Mouse (Mus musculus): ENCODE measurements around the gene Klhl32. TPM values are rescaled to one million over a fixed set of nuclear protein-coding genes. Genes with fewer than 3 reads are reported as not detected.

Klhl32 gene
- polyA plus RNA-seq, 1 experiment, result not detected

GRCm38 (mm10) chr4:24865691-24866090 lies 14.8 kb upstream of the Klhl32 start:
- Histone ChIP-seq H3K27ac (ENCODE audit: insufficient read depth, low read depth, low read length) (no peak overlapping the region), H3K4me3 (ENCODE audit: insufficient read depth, low read length) (no peak overlapping the region), H3K4me1 (ENCODE audit: control insufficient read depth, insufficient read depth, low read length) (no peaks in the 10 kb centered on the region)
- TF ChIP-seq CTCF (IDR thresholded peaks at IDR 0.05; ENCODE audit: low read depth, low read length) (no peak), POLR2A (IDR thresholded peaks at IDR 0.05; ENCODE audit: borderline replicate concordance, low read depth, low read length) (no peak)

GRCm38 (mm10) chr4:24847406-24847805 lies 3.5 kb downstream of the Klhl32 start:
- no peak overlapping the region for H3K27ac ChIP-seq (ENCODE audit: insufficient read depth, low read depth, low read length)
- H3K4me1 ChIP-seq (ENCODE audit: control insufficient read depth, insufficient read depth, low read length), result no peaks in the 10 kb centered on the region
- TF ChIP-seq CTCF (IDR thresholded peaks at IDR 0.05; ENCODE audit: low read depth, low read length) (no peak), POLR2A (IDR thresholded peaks at IDR 0.05; ENCODE audit: borderline replicate concordance, low read depth, low read length) (no peak)
- H3K4me3 ChIP-seq (ENCODE audit: insufficient read depth, low read length), result no peak overlapping the region

GRCm38 (mm10) chr4:24845546-24845945 lies 5.4 kb downstream of the Klhl32 start:
- TF ChIP-seq POLR2A (IDR thresholded peaks at IDR 0.05; ENCODE audit: borderline replicate concordance, low read depth, low read length), result no peak
- TF ChIP-seq CTCF (IDR thresholded peaks at IDR 0.05; ENCODE audit: low read depth, low read length), result no peak
- Histone ChIP-seq H3K27ac (ENCODE audit: insufficient read depth, low read depth, low read length) (no peak overlapping the region), H3K4me1 (ENCODE audit: control insufficient read depth, insufficient read depth, low read length) (no peaks in the 10 kb centered on the region), H3K4me3 (ENCODE audit: insufficient read depth, low read length) (no peak overlapping the region)

GRCm38 (mm10) chr4:24838567-24838966 lies 12.4 kb downstream of the Klhl32 start:
- H3K27ac ChIP-seq (ENCODE audit: insufficient read depth, low read depth, low read length), result no peak overlapping the region
- H3K4me1 ChIP-seq (ENCODE audit: control insufficient read depth, insufficient read depth, low read length), result no peaks in the 10 kb centered on the region
- TF ChIP-seq CTCF (IDR thresholded peaks at IDR 0.05; ENCODE audit: low read depth, low read length), result no peak
- no peak for TF ChIP-seq POLR2A (IDR thresholded peaks at IDR 0.05; ENCODE audit: borderline replicate concordance, low read depth, low read length)
- no peak overlapping the region for H3K4me3 ChIP-seq (ENCODE audit: insufficient read depth, low read length)

GRCm38 (mm10) chr4:24835555-24835954 lies 15.4 kb downstream of the Klhl32 start:
- Histone ChIP-seq H3K4me3 (ENCODE audit: insufficient read depth, low read length) (no peak overlapping the region), H3K27ac (ENCODE audit: insufficient read depth, low read depth, low read length) (no peak overlapping the region), H3K4me1 (ENCODE audit: control insufficient read depth, insufficient read depth, low read length) (no peaks in the 10 kb centered on the region)
- TF ChIP-seq POLR2A (IDR thresholded peaks at IDR 0.05; ENCODE audit: borderline replicate concordance, low read depth, low read length) (no peak), CTCF (IDR thresholded peaks at IDR 0.05; ENCODE audit: low read depth, low read length) (no peak)

- no peak for TF ChIP-seq POLR2A (IDR thresholded peaks at IDR 0.05; ENCODE audit: borderline replicate concordance, low read depth, low read length)
- no peak for TF ChIP-seq CTCF (IDR thresholded peaks at IDR 0.05; ENCODE audit: low read depth, low read length)
- no peak overlapping the region for H3K27ac ChIP-seq (ENCODE audit: insufficient read depth, low read depth, low read length)
- no peaks in the 10 kb centered on the region for H3K4me1 ChIP-seq (ENCODE audit: control insufficient read depth, insufficient read depth, low read length)
- H3K4me3 ChIP-seq (ENCODE audit: insufficient read depth, low read length), result no peak overlapping the region
These were observed 42.6 kb downstream of the Klhl32 start for GRCm38 (mm10) chr4:24808316-24808715.

GRCm38 (mm10) chr4:24801881-24802280 lies 49.0 kb downstream of the Klhl32 start:
- no peak overlapping the region for H3K27ac ChIP-seq (ENCODE audit: insufficient read depth, low read depth, low read length)
- H3K4me3 ChIP-seq (ENCODE audit: insufficient read depth, low read length), result no peak overlapping the region
- no peaks in the 10 kb centered on the region for H3K4me1 ChIP-seq (ENCODE audit: control insufficient read depth, insufficient read depth, low read length)
- no peak for TF ChIP-seq POLR2A (IDR thresholded peaks at IDR 0.05; ENCODE audit: borderline replicate concordance, low read depth, low read length)
- no peak for TF ChIP-seq CTCF (IDR thresholded peaks at IDR 0.05; ENCODE audit: low read depth, low read length)

GRCm38 (mm10) chr4:24801343-24801742 lies 49.6 kb downstream of the Klhl32 start:
- no peaks in the 10 kb centered on the region for H3K4me1 ChIP-seq (ENCODE audit: control insufficient read depth, insufficient read depth, low read length)
- no peak overlapping the region for H3K4me3 ChIP-seq (ENCODE audit: insufficient read depth, low read length)
- TF ChIP-seq CTCF (IDR thresholded peaks at IDR 0.05; ENCODE audit: low read depth, low read length) (no peak), POLR2A (IDR thresholded peaks at IDR 0.05; ENCODE audit: borderline replicate concordance, low read depth, low read length) (no peak)
- H3K27ac ChIP-seq (ENCODE audit: insufficient read depth, low read depth, low read length), result no peak overlapping the region

- no peak overlapping the region for H3K27ac ChIP-seq (ENCODE audit: insufficient read depth, low read depth, low read length)
- no peak for TF ChIP-seq CTCF (IDR thresholded peaks at IDR 0.05; ENCODE audit: low read depth, low read length)
- no peak for TF ChIP-seq POLR2A (IDR thresholded peaks at IDR 0.05; ENCODE audit: borderline replicate concordance, low read depth, low read length)
- no peak overlapping the region for H3K4me3 ChIP-seq (ENCODE audit: insufficient read depth, low read length)
- H3K4me1 ChIP-seq (ENCODE audit: control insufficient read depth, insufficient read depth, low read length), result no peaks in the 10 kb centered on the region
These were observed 50.5 kb downstream of the Klhl32 start for GRCm38 (mm10) chr4:24800345-24800936.

GRCm38 (mm10) chr4:24799037-24799436 lies 51.9 kb downstream of the Klhl32 start:
- H3K27ac ChIP-seq (ENCODE audit: insufficient read depth, low read depth, low read length), result no peak overlapping the region
- TF ChIP-seq CTCF (IDR thresholded peaks at IDR 0.05; ENCODE audit: low read depth, low read length) (no peak), POLR2A (IDR thresholded peaks at IDR 0.05; ENCODE audit: borderline replicate concordance, low read depth, low read length) (no peak)

More at GRCm38 (mm10) chr4:24799037-24799436, 51.9 kb downstream of the Klhl32 start:
- Histone ChIP-seq H3K4me3 (ENCODE audit: insufficient read depth, low read length) (no peak overlapping the region), H3K4me1 (ENCODE audit: control insufficient read depth, insufficient read depth, low read length) (no peaks in the 10 kb centered on the region)
